Mouse (Mus musculus) G1E (cell line): ENCODE data around the gene Angptl4. TPM values are rescaled to one million over a fixed set of nuclear protein-coding genes. Genes with fewer than 3 reads are reported as not detected.

Experiments used
- ATAC-seq: 2 replicates; pipeline ENCODE4 v1.8.0; 2016; ENCODE audit warnings: mild to moderate bottlenecking; ENCODE audit not compliant: insufficient number of reproducible peaks, poor library complexity, low FRiP score, severe bottlenecking; ENCODE audit errors: extremely low read depth
- DNase-seq: peaks from one replicate; pipeline ENCODE4 v3.0.0; 2012; ENCODE audit warnings: low spot score
- H3K27me3 ChIP-seq: 2 replicates; pipeline ENCODE4 v1.6.1; 2012; ENCODE audit warnings: mild to moderate bottlenecking, low read length, inconsistent platforms; ENCODE audit not compliant: insufficient read depth
- H3K36me3 ChIP-seq: replicated peaks from 2 replicates; pipeline ENCODE3; 2012; ENCODE audit warnings: mild to moderate bottlenecking, inconsistent platforms
- H3K4me1 ChIP-seq: 2 replicates; pipeline ENCODE4 v1.6.1; 2012; ENCODE audit warnings: low read depth, low read length, inconsistent platforms, mixed read lengths; ENCODE audit not compliant: insufficient read depth
- H3K4me3 ChIP-seq: 2 replicates; pipeline ENCODE4 v1.5.1; 2012; ENCODE audit warnings: low read depth, mild to moderate bottlenecking, inconsistent platforms, low read length, moderate library complexity, mixed read lengths
- H3K9me3 ChIP-seq: replicated peaks from 2 replicates; pipeline ENCODE4 v1.6.1; 2012; ENCODE audit warnings: inconsistent platforms
- CTCF ChIP-seq: IDR thresholded peaks from 2 replicates; pipeline ENCODE4 v1.5.1; 2012; ENCODE audit warnings: low read depth, low read length, inconsistent platforms, mixed read lengths
- GATA1 ChIP-seq: IDR thresholded peaks from 2 replicates; pipeline ENCODE4 v1.6.1; 2012; ENCODE audit warnings: borderline replicate concordance, low read length, inconsistent platforms, mixed read lengths
- GATA2 ChIP-seq: IDR thresholded peaks from 2 replicates; pipeline ENCODE4 v1.6.1; 2012; ENCODE audit warnings: low read depth, low read length, inconsistent platforms, borderline replicate concordance
- POLR2AphosphoS5 ChIP-seq: IDR thresholded peaks from 2 replicates; pipeline ENCODE4 v1.6.1; 2012; ENCODE audit warnings: low read depth, low read length, inconsistent platforms; ENCODE audit not compliant: insufficient replicate concordance
- TAL1 ChIP-seq: conservative IDR thresholded peaks from 2 replicates; pipeline ENCODE4 v1.6.1; 2012; ENCODE audit warnings: low read depth, low read length, inconsistent platforms, mixed read lengths
- polyA plus RNA-seq: library from polyadenylated mRNA; stranded (reverse); fragments of >175 nt; gene quantifications from 2 replicates; pipeline ENCODE4 v1.2.3, GENCODE M21; 2012
- total RNA-seq, 2 experiments: library from RNA; stranded (forward) in 1 of 2; stranded (reverse) in 1 of 2; fragments of 200-1000 nt in 1 of 2; fragments of >200 nt in 1 of 2; fragmentation: Nextera tagmentation in 1 of 2; gene quantifications; 2 replicates each; pipeline ENCODE4 v1.2.3; 2014 to 2017

Gene Angptl4
- total and polyA plus RNA-seq, 3 experiments, result 0.11 TPM; not detected in 2

DNA sequence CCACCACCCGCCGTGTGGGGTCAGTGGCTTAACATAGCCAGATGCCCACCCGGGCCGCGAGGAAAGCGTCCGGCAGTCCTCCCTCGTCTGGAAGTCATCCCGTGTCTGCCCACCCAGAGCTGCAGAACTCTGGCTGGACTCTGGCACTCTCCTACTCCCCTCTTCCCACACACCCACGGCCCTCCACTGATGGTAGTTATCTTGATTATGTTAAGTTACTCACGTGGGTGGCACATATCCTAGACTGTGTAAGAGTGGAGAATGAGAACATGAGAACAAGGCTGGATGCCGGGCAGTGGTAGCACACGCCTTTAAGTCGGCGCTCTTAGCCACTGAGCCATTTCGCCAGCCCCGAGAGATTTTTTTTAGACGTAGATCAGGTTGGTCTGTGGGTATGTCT lies 4.7 kb upstream of the Angptl4 start:
- H3K36me3 ChIP-seq, result no peaks in the 10 kb centered on the region
- no peaks in the 10 kb centered on the region for H3K9me3 ChIP-seq
- H3K27me3 ChIP-seq, result peaks cover 12% of the 10 kb centered on the region
- H3K4me3 ChIP-seq, result no peak overlapping the region
- H3K4me1 ChIP-seq, result no peaks in the 10 kb centered on the region
- no peak for ATAC-seq
- TF ChIP-seq GATA2, result no peak
- no peak for TF ChIP-seq TAL1
- no peak for TF ChIP-seq GATA1
- TF ChIP-seq CTCF, result no peak
- no peak for TF ChIP-seq POLR2AphosphoS5
- no peak for DNase-seq

- H3K36me3 ChIP-seq, result no peaks in the 10 kb centered on the region
- ATAC-seq (no peak), DNase-seq (no peak)
- H3K4me3 ChIP-seq, result no peak overlapping the region
- H3K4me1 ChIP-seq, result no peaks in the 10 kb centered on the region
- no peak for TF ChIP-seq TAL1
- no peak for TF ChIP-seq CTCF
- no peak for TF ChIP-seq POLR2AphosphoS5
- TF ChIP-seq GATA1, result no peak
- no peak for TF ChIP-seq GATA2
- H3K9me3 ChIP-seq, result no peaks in the 10 kb centered on the region
- peaks cover 18% of the 10 kb centered on the region for H3K27me3 ChIP-seq
Measured at GRCm38 (mm10) chr17:33784939-33785338, 3.3 kb upstream of the Angptl4 start.

DNA sequence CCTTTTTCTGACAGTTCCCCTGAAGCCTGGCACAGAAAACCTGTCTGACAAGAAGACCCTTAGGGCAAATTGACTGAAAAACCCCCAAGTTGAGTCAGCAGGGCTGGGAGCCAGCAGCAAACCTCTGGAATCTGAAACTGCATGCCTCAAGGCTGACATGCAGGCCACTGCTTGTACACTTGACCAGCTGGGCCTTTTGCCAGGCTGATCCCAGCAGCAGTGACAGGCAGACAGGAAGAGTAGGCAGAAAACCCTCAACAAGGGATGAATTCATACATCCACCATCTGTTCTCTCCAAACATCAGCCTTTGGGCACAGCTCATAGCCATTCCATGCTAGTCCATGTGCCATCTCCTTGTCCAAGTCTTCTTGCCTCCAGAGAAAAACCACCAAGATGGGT lies 1.8 kb upstream of the Angptl4 start:
- Histone ChIP-seq H3K4me1 (no peaks in the 10 kb centered on the region), H3K27me3 (peaks cover 28% of the 10 kb centered on the region), H3K4me3 (no peak overlapping the region), H3K36me3 (no peaks in the 10 kb centered on the region), H3K9me3 (no peaks in the 10 kb centered on the region)
- TF ChIP-seq POLR2AphosphoS5 (no peak), TAL1 (no peak), GATA1 (no peak), CTCF (no peak), GATA2 (no peak)
- ATAC-seq, result no peak
- DNase-seq, result no peak

GRCm38 (mm10) chr17:33782067-33782466 lies 437 bp upstream of the Angptl4 start:
- Histone ChIP-seq H3K36me3 (no peaks in the 10 kb centered on the region), H3K4me3 (no peak overlapping the region), H3K9me3 (no peaks in the 10 kb centered on the region), H3K4me1 (no peaks in the 10 kb centered on the region), H3K27me3 (peaks cover 33% of the 10 kb centered on the region)
- DNase-seq (no peak), ATAC-seq (no peak)
- TF ChIP-seq CTCF, result no peak
- no peak for TF ChIP-seq TAL1
- TF ChIP-seq GATA2, result no peak
- TF ChIP-seq POLR2AphosphoS5, result no peak
- TF ChIP-seq GATA1, result no peak

- Histone ChIP-seq H3K9me3 (no peaks in the 10 kb centered on the region), H3K36me3 (no peaks in the 10 kb centered on the region), H3K27me3 (peaks cover 37% of the 10 kb centered on the region), H3K4me3 (no peak overlapping the region), H3K4me1 (no peaks in the 10 kb centered on the region)
- DNase-seq, result no peak
- TF ChIP-seq TAL1 (no peak), GATA2 (no peak), CTCF (no peak), GATA1 (no peak), POLR2AphosphoS5 (no peak)
- ATAC-seq, result no peak
Measured at GRCm38 (mm10) chr17:33780431-33780830, 1.2 kb downstream of the Angptl4 start.

- H3K4me3 ChIP-seq, result no peak overlapping the region
- TF ChIP-seq TAL1 (no peak), CTCF (no peak), GATA1 (no peak), GATA2 (no peak), POLR2AphosphoS5 (no peak)
- H3K4me1 ChIP-seq, result no peaks in the 10 kb centered on the region
Measured at GRCm38 (mm10) chr17:33779967-33780295, 1.7 kb downstream of the Angptl4 start.

More at GRCm38 (mm10) chr17:33779967-33780295, 1.7 kb downstream of the Angptl4 start:
- no peaks in the 10 kb centered on the region for H3K36me3 ChIP-seq
- H3K27me3 ChIP-seq, result peaks cover 40% of the 10 kb centered on the region
- ATAC-seq, result no peak
- no peak for DNase-seq
- H3K9me3 ChIP-seq, result no peaks in the 10 kb centered on the region
